ENCODE assay signal across 36 mouse cellular contexts in the genomic region with DNA sequence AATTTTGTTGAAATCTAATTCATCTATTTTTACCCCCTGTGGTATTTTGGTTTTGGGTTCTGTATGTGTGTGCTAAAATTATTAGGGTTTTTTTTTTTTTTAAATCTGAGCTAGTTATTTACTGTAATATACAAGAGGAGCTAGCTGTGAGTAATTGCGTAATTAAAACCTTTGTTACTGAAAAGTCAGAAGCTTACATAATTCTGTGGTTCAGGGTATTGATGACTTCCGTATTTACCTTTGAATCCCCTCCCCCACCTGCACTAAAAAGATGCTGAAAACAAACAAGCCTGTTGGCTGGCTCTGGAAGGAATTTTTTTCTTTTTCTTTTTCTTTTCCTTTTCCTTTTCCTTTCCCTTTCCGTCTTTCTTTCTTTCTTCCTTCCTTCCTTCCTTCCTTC. TPM values are rescaled to one million over a fixed set of nuclear protein-coding genes. Genes with fewer than 3 reads are reported as not detected.
DNase-seq lines count a peak whose midpoint lies in the region; ATAC-seq and TF ChIP-seq lines count a peak whose summit lies in the region.
"Had no signal": no experiment of that assay in that cellular context is flagged by ENCODE, and none has a peak within 500 bp of the region (broad histone marks: within the 10 kb centered on the region; RNA-seq: fewer than 3 reads in every experiment).

No protein-coding gene starts in this region.

- peaks cover 2% of the 10 kb centered on the region; the same call in 1 of the 2 replicates for H3K4me1 ChIP-seq in liver, adult 2 months (ENCODE audit: control insufficient read depth, insufficient read depth, low read length)
- H3K4me1 ChIP-seq in liver, postnatal 0 days (ENCODE audit: insufficient read depth), result peaks cover 10% of the 10 kb centered on the region; the same call in 1 of the 2 replicates
- peaks cover 16 to 45% of the 10 kb centered on the region in 2 experiments for H3K4me1 ChIP-seq in CH12.LX (ENCODE audit: control insufficient read depth in 1 of 2, insufficient read depth in 2 of 2)
- H3K4me1 ChIP-seq in hindbrain, embryonic 13.5 days (replicated peaks), result peaks cover 10% of the 10 kb centered on the region; the same call in 1 of the 2 replicates
- H3K4me1 ChIP-seq: forebrain, embryonic 13.5 days had no signal

- no peak overlapping the region for H3K9ac ChIP-seq in liver, adult 2 months (ENCODE audit: low read depth, low read length)
- no peak overlapping the region for H3K9ac ChIP-seq in liver, postnatal 0 days (replicated peaks)
- peak overlapping the region; percentile 91; the same call in 1 of the 2 replicates for H3K9ac ChIP-seq in CH12.LX (ENCODE audit: insufficient read depth, low read depth)
- H3K9ac ChIP-seq in hindbrain, embryonic 13.5 days, result no peak overlapping the region
- H3K9ac ChIP-seq: forebrain, embryonic 13.5 days; hindbrain, embryonic 12.5 days had no signal

- H3K79me2 ChIP-seq in liver, adult 2 months (ENCODE audit: control insufficient read depth, insufficient read depth, low read length), result no peaks in the 10 kb centered on the region
- peaks cover 41% of the 10 kb centered on the region for H3K79me2 ChIP-seq in CH12.LX (replicated peaks; ENCODE audit: control insufficient read depth, extremely low read depth, insufficient read depth, poor library complexity, severe bottlenecking)

- H3K4me3 ChIP-seq in liver, adult 2 months (ENCODE audit: insufficient read depth, low read depth, low read length), result no peak overlapping the region
- H3K4me3 ChIP-seq in liver, postnatal 0 days (ENCODE audit: low read depth, low read length), result no peak overlapping the region
- peak overlapping the region; percentile 50 to 68 (median 60) for H3K4me3 ChIP-seq in CH12.LX (replicated peaks in 1 of 3; ENCODE audit: low read depth in 2 of 3, low read length in 2 of 3, poor library complexity in 1 of 3)
- H3K4me3 ChIP-seq in hindbrain, embryonic 13.5 days, result no peak overlapping the region
- H3K4me3 ChIP-seq: forebrain, embryonic 10.5 days; forebrain, embryonic 13.5 days; hindbrain, embryonic 12.5 days had no signal

- H3K36me3 ChIP-seq in liver, adult 2 months (ENCODE audit: control insufficient read depth, insufficient read depth, low read length), result no peaks in the 10 kb centered on the region
- no peaks in the 10 kb centered on the region for H3K36me3 ChIP-seq in liver, postnatal 0 days (replicated peaks; ENCODE audit: insufficient read depth, low read length)
- H3K36me3 ChIP-seq in CH12.LX (replicated peaks in 1 of 2; ENCODE audit: control insufficient read depth in 1 of 2, insufficient read depth in 1 of 2, low read length in 1 of 2), result peaks cover 0 to 2% of the 10 kb centered on the region in 2 experiments
- no peaks in the 10 kb centered on the region for H3K36me3 ChIP-seq in hindbrain, embryonic 13.5 days
- H3K36me3 ChIP-seq: forebrain, embryonic 10.5 days; hindbrain, embryonic 12.5 days had no signal

- DNase-seq in liver, adult 2 months (ENCODE audit: extremely low read depth, low read depth, low spot score), result peak; percentile 51
- no peak for DNase-seq in liver, postnatal 0 days
- no peak for DNase-seq in CH12.LX (ENCODE audit: extremely low read depth)
- DNase-seq in thymus, postnatal 10 days (ENCODE audit: low spot score in 2 of 2), result no peak
- no peak for DNase-seq in cerebellum, postnatal 14 days
- DNase-seq: adrenal gland, postnatal 10 days; adrenal gland, postnatal 36 days; cerebellum, adult 11 months; cerebellum, adult 2 months; cerebellum, adult 9-11 months; cerebellum, postnatal 36 days; gastrocnemius, postnatal 10 days; gastrocnemius, postnatal 36 days; heart, adult 11 months had no signal

- TF ChIP-seq RAD21 in CH12.LX (IDR thresholded peaks at IDR 0.05; ENCODE audit: low read depth, low read length), result no peak

- WGBS in liver, adult 2 months, result 30% methylated on average over 3 of the region's 3 CpGs
- WGBS in liver, postnatal 0 days (ENCODE audit: insufficient replicate concordance), result 49% methylated on average over 3 of the region's 3 CpGs
- WGBS in hindbrain, embryonic 13.5 days, result 84% methylated on average over 3 of the region's 3 CpGs

- no peaks in the 10 kb centered on the region for H3K27me3 ChIP-seq in liver, adult 2 months (ENCODE audit: control insufficient read depth, insufficient read depth, low read length)
- no peaks in the 10 kb centered on the region for H3K27me3 ChIP-seq in liver, postnatal 0 days (ENCODE audit: insufficient read depth, low read length)
- no peaks in the 10 kb centered on the region for H3K27me3 ChIP-seq in CH12.LX (replicated peaks)
- no peaks in the 10 kb centered on the region for H3K27me3 ChIP-seq in hindbrain, embryonic 13.5 days
- H3K27me3 ChIP-seq: forebrain, embryonic 13.5 days; hindbrain, embryonic 12.5 days; Patski had no signal

- H3K4me2 ChIP-seq in liver, postnatal 0 days (ENCODE audit: low read depth, low read length), result no peak overlapping the region
- H3K4me2 ChIP-seq in CH12.LX (ENCODE audit: insufficient read depth, low read depth, poor library complexity, severe bottlenecking), result peak overlapping the region; percentile 98
- no peak overlapping the region for H3K4me2 ChIP-seq in hindbrain, embryonic 13.5 days
- H3K4me2 ChIP-seq: forebrain, embryonic 13.5 days; heart, embryonic 11.5 days; hindbrain, embryonic 12.5 days had no signal

- in situ Hi-C loops in CH12.LX (cut with MboI; ENCODE audit: low pct_ligation_motif_present, low pct_unique_long_range_greater_than_20kb, low sequenced_read_pairs), result no loop called here

- no peaks in the 10 kb centered on the region for H3K9me3 ChIP-seq in liver, postnatal 0 days (ENCODE audit: low read length)
- H3K9me3 ChIP-seq in CH12.LX (replicated peaks; ENCODE audit: low read length), result no peaks in the 10 kb centered on the region
- H3K9me3 ChIP-seq in hindbrain, embryonic 13.5 days, result no peaks in the 10 kb centered on the region
- H3K9me3 ChIP-seq: forebrain, embryonic 10.5 days; forebrain, embryonic 13.5 days; hindbrain, embryonic 12.5 days had no signal

- dilution Hi-C loops in CH12.LX (cut with MboI; ENCODE audit: extremely low pct_ligation_motif_present, extremely low pct_unique_long_range_greater_than_20kb, low sequenced_read_pairs), result no loop called here

- ATAC-seq in liver, postnatal 0 days, result no peak
- ATAC-seq in granulocyte monocyte progenitor cell, adult 5-6 weeks (replicated peaks; ENCODE audit: poor library complexity, severe bottlenecking), result peak; percentile 60
- ATAC-seq in neutrophil, adult 5-6 weeks (ENCODE audit: extremely low read depth, insufficient number of reproducible peaks, low FRiP score, poor library complexity, severe bottlenecking), result peak; percentile 42; the same call in 1 of the 2 replicates
- no peak for ATAC-seq in hindbrain, embryonic 13.5 days (ENCODE audit: low FRiP score)
- ATAC-seq: CD4-positive, CD25-positive, alpha-beta regulatory T cell, adult 4 months; forebrain, embryonic 13.5 days; forebrain, embryonic 16.5 days; hindbrain, postnatal 0 days; inflammation-experienced regulatory T-cells, adult 6 months; Patski had no signal

- no peak for TF ChIP-seq EP300 in liver, postnatal 0 days (IDR thresholded peaks at IDR 0.05; ENCODE audit: low read depth)
- no peak for TF ChIP-seq EP300 in CH12.LX (IDR thresholded peaks at IDR 0.05; ENCODE audit: low read length)

- TF ChIP-seq POLR2A in liver, adult 2 months (IDR thresholded peaks at IDR 0.05; ENCODE audit: extremely low read depth, insufficient read depth, low read length), result no peak
- TF ChIP-seq POLR2A in CH12.LX (IDR thresholded peaks at IDR 0.05; ENCODE audit: low read depth, low read length), result no peak

- H3K27ac ChIP-seq in liver, adult 2 months (replicated peaks; ENCODE audit: insufficient read depth, low read depth, low read length), result no peak overlapping the region
- H3K27ac ChIP-seq in liver, postnatal 0 days (ENCODE audit: low read depth), result no peak overlapping the region
- peak overlapping the region; percentile 99; the same call in 1 of the 2 replicates for H3K27ac ChIP-seq in CH12.LX (ENCODE audit: insufficient read depth, low read depth)
- no peak overlapping the region for H3K27ac ChIP-seq in hindbrain, embryonic 13.5 days
- H3K27ac ChIP-seq: forebrain, embryonic 10.5 days; forebrain, embryonic 13.5 days; hindbrain, embryonic 12.5 days; hindbrain, postnatal 0 days had no signal

- TF ChIP-seq CTCF in liver, adult 2 months (IDR thresholded peaks at IDR 0.05; ENCODE audit: low read depth, low read length), result no peak
- no peak for TF ChIP-seq CTCF in liver, postnatal 0 days (IDR thresholded peaks at IDR 0.05; ENCODE audit: low read depth)
- no peak for TF ChIP-seq CTCF in CH12.LX (conservative IDR thresholded peaks at IDR 0.05 in 1 of 2, IDR thresholded peaks at IDR 0.05 in 1 of 2; ENCODE audit: low read depth in 2 of 2, low read length in 2 of 2)

TF ChIP-seq in CH12.LX, 34 proteins besides CTCF, POLR2A, EP300 and RAD21 (continues in another document):
- no peak for TF ChIP-seq HCFC1 (IDR thresholded peaks at IDR 0.05; ENCODE audit: low read depth, low read length)
- no peak for TF ChIP-seq ZC3H11A (IDR thresholded peaks at IDR 0.05; ENCODE audit: low read depth, low read length)
- TF ChIP-seq MAX (IDR thresholded peaks at IDR 0.05; ENCODE audit: low read length), result no peak
- no peak for TF ChIP-seq MAFK (IDR thresholded peaks at IDR 0.05; ENCODE audit: insufficient replicate concordance, low read length)
- TF ChIP-seq ELF1 (IDR thresholded peaks at IDR 0.05; ENCODE audit: low read depth, low read length), result peak; percentile 79

RNA-seq across cellular contexts. Expression of a gene that starts 42.7 kb away (rescaled TPM):
- total RNA-seq in liver, adult 2 months (2014; rRNA removed), result 6.0 and 7.9 TPM in 2 replicates
- polyA plus RNA-seq in liver, adult 2 months (2012; rRNA removed), result 3.2 and 3.8 TPM in 2 replicates
- polyA plus RNA-seq in liver, postnatal 0 days (2015; fragmentation: Nextera tagmentation; extraction: Ambion mirVana), result 6.3 and 6.6 TPM in 2 replicates
- 23.3 and 30.1 TPM in 2 replicates for total RNA-seq in CH12.LX (2012; rRNA removed)
- 11.3 and 11.4 TPM in 2 replicates for total RNA-seq in CH12.LX (2014; rRNA removed)
- polyA plus RNA-seq in CH12.LX (2012; ENCODE audit: insufficient read length, low read depth), result 21.3 and 23.1 TPM in 2 replicates
- total RNA-seq in granulocyte monocyte progenitor cell, adult 5-6 weeks (2014; fragmentation: Nextera tagmentation), result 0.58 and 1.2 TPM in 2 replicates
- 0.65 and 3.1 TPM in 2 replicates for total RNA-seq in granulocyte monocyte progenitor cell, adult 5-6 weeks (2017)
- total RNA-seq in neutrophil, adult 5-6 weeks (2017), result 15.4 and 21.1 TPM in 2 replicates
- polyA plus RNA-seq in hindbrain, embryonic 13.5 days (2015; fragmentation: Nextera tagmentation; extraction: Ambion mirVana), result 7.5 and 8.3 TPM in 2 replicates

RNA-seq across cellular contexts. Expression of a gene that starts 55.9 kb away (rescaled TPM):
- total RNA-seq in liver, adult 2 months (2014; rRNA removed), result not detected in 2 replicates
- not detected in 2 replicates for polyA plus RNA-seq in liver, adult 2 months (2012; rRNA removed)
- polyA plus RNA-seq in liver, postnatal 0 days (2015; fragmentation: Nextera tagmentation; extraction: Ambion mirVana), result not detected in 2 replicates
- not detected in 2 replicates for total RNA-seq in CH12.LX (2012; rRNA removed)
- not detected in 2 replicates for total RNA-seq in CH12.LX (2014; rRNA removed)
- not detected in 2 replicates for polyA plus RNA-seq in CH12.LX (2012; ENCODE audit: insufficient read length, low read depth)
- not detected in 2 replicates for total RNA-seq in granulocyte monocyte progenitor cell, adult 5-6 weeks (2014; fragmentation: Nextera tagmentation)
- not detected in 2 replicates for total RNA-seq in granulocyte monocyte progenitor cell, adult 5-6 weeks (2017)
- total RNA-seq in neutrophil, adult 5-6 weeks (2017), result not detected in 2 replicates
- 0.35 and 0.45 TPM in 2 replicates for polyA plus RNA-seq in hindbrain, embryonic 13.5 days (2015; fragmentation: Nextera tagmentation; extraction: Ambion mirVana)
- total RNA-seq: adrenal gland, adult 18-20 months; adrenal gland, postnatal 10 days; adrenal gland, postnatal 36 days; ES-E14; gastrocnemius, postnatal 10 days; gastrocnemius, postnatal 36 days; heart, adult 8-10 months; heart, postnatal 25 days; hematopoietic stem cell, adult 5-6 weeks had no signal
- polyA plus RNA-seq: C2C12; CD4-positive, CD25-positive, alpha-beta regulatory T cell, adult 4 months; cerebellum, adult 2 months; embryonic facial prominence, embryonic 11.5 days; embryonic facial prominence, embryonic 14.5 days; forebrain, embryonic 16.5 days; heart, embryonic 11.5 days; heart, embryonic 14.5 days; heart, postnatal 0 days; inflammation-experienced regulatory T-cells, adult 6 months; Patski had no signal

Comparison
In these comparisons a context has a peak if more than half of its experiments do, and no peak if none do; other contexts are left out.
1. H3K4me3 ChIP-seq: peak in CH12.LX (3 of 3); none in liver, adult 2 months (single experiment), liver, postnatal 0 days (single experiment) and hindbrain, embryonic 13.5 days (single experiment).
2. ATAC-seq: peak in granulocyte monocyte progenitor cell, adult 5-6 weeks (single experiment) and neutrophil, adult 5-6 weeks (single experiment); none in liver, postnatal 0 days (single experiment) and hindbrain, embryonic 13.5 days (single experiment).